Mouse (Mus musculus) kidney, adult 2 months (tissue): ENCODE data around the gene Smim14.

Experiments
- CTCF ChIP-seq: fragments of 200-500 bp; conservative IDR thresholded peaks from 2 replicates; pipeline ENCODE4 v1.5.1; 2011; ENCODE audit warnings: low read depth, mild to moderate bottlenecking, control low read depth, low read length, moderate library complexity, mixed read lengths; ENCODE audit not compliant: insufficient read depth, insufficient read length
- POLR2A ChIP-seq: fragments of 200-500 bp; IDR thresholded peaks from one replicate; pipeline ENCODE4 v1.6.1; 2011; ENCODE audit warnings: low read depth, low read length, control low read depth

DNA sequence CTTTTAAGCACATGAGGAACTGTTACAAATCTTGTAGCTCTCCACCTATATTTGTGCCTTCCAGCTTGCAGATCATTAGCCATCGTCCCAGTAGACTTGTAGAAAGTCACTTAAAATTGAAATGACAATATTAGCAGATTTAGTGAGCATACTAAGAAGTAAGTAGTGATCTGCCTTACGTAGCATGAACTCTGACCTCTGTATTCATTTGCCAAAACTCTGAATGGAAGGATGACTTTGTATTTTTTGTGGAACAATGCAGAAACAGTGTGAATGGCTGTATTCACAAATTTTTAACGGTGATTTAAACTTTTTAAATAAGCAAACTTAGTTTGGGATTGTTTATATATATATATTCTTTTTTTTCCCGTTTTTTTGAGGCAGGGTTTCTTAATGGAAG is 1.8 kb upstream of the Smim14 start:
- TF ChIP-seq CTCF: no peak
- no peak for TF ChIP-seq POLR2A
